Mouse (Mus musculus): ENCODE results near the gene Ppp1r12a.

DNA sequence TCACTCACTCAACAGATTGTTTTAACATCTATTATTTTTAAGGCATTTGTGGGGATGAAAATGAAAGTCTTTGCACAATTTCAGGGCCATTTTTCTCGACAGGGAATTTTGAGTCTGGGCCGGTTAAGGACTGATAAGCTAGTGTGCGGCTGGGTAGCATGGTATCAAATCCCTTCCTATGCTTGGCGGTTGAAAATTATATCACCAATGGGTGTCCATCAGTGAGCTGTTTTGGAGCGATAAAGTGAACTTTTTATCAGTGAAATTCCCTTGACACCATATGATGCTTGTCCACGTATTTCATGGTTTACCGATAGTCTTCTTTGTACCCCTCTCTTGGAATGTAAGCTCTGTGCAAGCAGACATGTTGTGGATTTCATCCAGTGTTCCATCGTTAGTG lies 152.4 kb downstream of the Ppp1r12a start:
- TF ChIP-seq CTCF (IDR thresholded peaks at IDR 0.05; ENCODE audit: control insufficient read depth, insufficient read depth, insufficient read length) (no peak), MYOD1 (IDR thresholded peaks at IDR 0.05; ENCODE audit: control insufficient read depth, insufficient read length, low read depth) (no peak), CEBPB (IDR thresholded peaks at IDR 0.05; ENCODE audit: low read depth) (no peak)
